Mouse (Mus musculus): Measurements from ENCODE around the gene Cand2. TPM values are rescaled to one million over a fixed set of nuclear protein-coding genes. Genes with fewer than 3 reads are reported as not detected.

Cand2 gene
- polyA plus RNA-seq, 1 experiment from 2014 or later = 66.9 TPM

- Histone ChIP-seq H3K4me1 (replicated peaks) (no peaks in the 10 kb centered on the region), H3K36me3 (no peaks in the 10 kb centered on the region), H3K27ac (no peak overlapping the region), H3K9ac (replicated peaks) (no peak overlapping the region), H3K4me2 (no peak overlapping the region), H3K27me3 (no peaks in the 10 kb centered on the region), H3K4me3 (replicated peaks) (no peak overlapping the region), H3K9me3 (no peaks in the 10 kb centered on the region)
- WGBS = 86% methylated on average over 2 of the region's 2 CpGs
- ATAC-seq (ENCODE audit: insufficient number of reproducible peaks, insufficient read depth, low FRiP score, low TSS enrichment, low read depth) = no peak
Measured at GRCm38 (mm10) chr6:115832152-115832850, 58.0 kb downstream of the Cand2 start.

GRCm38 (mm10) chr6:115833861-115834260 lies 59.5 kb downstream of the Cand2 start:
- peaks cover 11% of the 10 kb centered on the region for H3K4me1 ChIP-seq (replicated peaks)
- no peak overlapping the region for H3K4me2 ChIP-seq
- no peak overlapping the region for H3K9ac ChIP-seq (replicated peaks)
- H3K27me3 ChIP-seq = no peaks in the 10 kb centered on the region
- H3K36me3 ChIP-seq = no peaks in the 10 kb centered on the region
- H3K27ac ChIP-seq = no peak overlapping the region
- no peaks in the 10 kb centered on the region for H3K9me3 ChIP-seq
- ATAC-seq (ENCODE audit: insufficient number of reproducible peaks, insufficient read depth, low FRiP score, low TSS enrichment, low read depth) = no peak
- no peak overlapping the region for H3K4me3 ChIP-seq (replicated peaks)

- H3K9ac ChIP-seq (replicated peaks) = peak within 1 kb of the TSS; percentile 1; the same call in 1 of the 2 replicates
- WGBS = 4% methylated on average over 19 of the region's 19 CpGs
- H3K4me2 ChIP-seq = peak within 1 kb of the TSS; percentile 59
- no peaks in the 10 kb centered on the region for H3K9me3 ChIP-seq
- peaks cover 23% of the 10 kb centered on the region for H3K36me3 ChIP-seq
- H3K4me3 ChIP-seq (replicated peaks) = peak within 1 kb of the TSS; percentile 29
- ATAC-seq (ENCODE audit: insufficient number of reproducible peaks, insufficient read depth, low FRiP score, low TSS enrichment, low read depth) = peak; percentile 67
- H3K27ac ChIP-seq = no peak within 1 kb of the TSS
- peaks cover 11% of the 10 kb centered on the region for H3K4me1 ChIP-seq (replicated peaks)
- H3K27me3 ChIP-seq = no peaks in the 10 kb centered on the region
Measured at GRCm38 (mm10) chr6:115838161-115838597, 63.8 kb downstream of the Cand2 start, which contains the start of gene Efcab12. Gene Efcab12 (minus strand): TSS chr6:115838412.

GRCm38 (mm10) chr6:115838745-115839144 lies 64.4 kb downstream of the Cand2 start:
- H3K36me3 ChIP-seq = peaks cover 28% of the 10 kb centered on the region
- no peak for ATAC-seq (ENCODE audit: insufficient number of reproducible peaks, insufficient read depth, low FRiP score, low TSS enrichment, low read depth)
- 56% methylated on average over 5 of the region's 5 CpGs for WGBS
- H3K27ac ChIP-seq = no peak overlapping the region
- H3K27me3 ChIP-seq = no peaks in the 10 kb centered on the region
- H3K4me1 ChIP-seq (replicated peaks) = peaks cover 11% of the 10 kb centered on the region
- H3K9me3 ChIP-seq = no peaks in the 10 kb centered on the region
- H3K4me3 ChIP-seq (replicated peaks) = peak overlapping the region; percentile 29
- H3K4me2 ChIP-seq = peak overlapping the region; percentile 59
- H3K9ac ChIP-seq (replicated peaks) = no peak overlapping the region

GRCm38 (mm10) chr6:115845006-115845405 lies 70.7 kb downstream of the Cand2 start:
- no peak overlapping the region for H3K27ac ChIP-seq
- no peak for ATAC-seq (ENCODE audit: insufficient number of reproducible peaks, insufficient read depth, low FRiP score, low TSS enrichment, low read depth)
- H3K9me3 ChIP-seq = no peaks in the 10 kb centered on the region
- H3K9ac ChIP-seq (replicated peaks) = no peak overlapping the region
- H3K4me3 ChIP-seq (replicated peaks) = no peak overlapping the region
- H3K27me3 ChIP-seq = no peaks in the 10 kb centered on the region
- no peak overlapping the region for H3K4me2 ChIP-seq
- no peaks in the 10 kb centered on the region for H3K4me1 ChIP-seq (replicated peaks)
- 94% methylated on average over 4 of the region's 4 CpGs for WGBS
- peaks cover 72% of the 10 kb centered on the region for H3K36me3 ChIP-seq

GRCm38 (mm10) chr6:115846640-115847411 lies 72.5 kb downstream of the Cand2 start:
- Histone ChIP-seq H3K9ac (replicated peaks) (no peak overlapping the region), H3K4me2 (no peak overlapping the region), H3K27ac (no peak overlapping the region), H3K4me3 (replicated peaks) (no peak overlapping the region), H3K27me3 (no peaks in the 10 kb centered on the region), H3K36me3 (peaks cover 72% of the 10 kb centered on the region), H3K9me3 (no peaks in the 10 kb centered on the region), H3K4me1 (replicated peaks) (peaks cover 6% of the 10 kb centered on the region; the same call in 1 of the 2 replicates)
- no peak for ATAC-seq (ENCODE audit: insufficient number of reproducible peaks, insufficient read depth, low FRiP score, low TSS enrichment, low read depth)
- 48% methylated on average over 8 of the region's 8 CpGs for WGBS

- 96% methylated on average over 10 of the region's 10 CpGs for WGBS
- Histone ChIP-seq H3K9ac (replicated peaks) (no peak overlapping the region), H3K4me3 (replicated peaks) (no peak overlapping the region), H3K4me2 (no peak overlapping the region), H3K4me1 (replicated peaks) (peaks cover 15% of the 10 kb centered on the region), H3K9me3 (no peaks in the 10 kb centered on the region), H3K27me3 (no peaks in the 10 kb centered on the region), H3K36me3 (peaks cover 53% of the 10 kb centered on the region), H3K27ac (no peak overlapping the region)
- no peak for ATAC-seq (ENCODE audit: insufficient number of reproducible peaks, insufficient read depth, low FRiP score, low TSS enrichment, low read depth)
Measured at GRCm38 (mm10) chr6:115848598-115849304, 74.4 kb downstream of the Cand2 start.

- Histone ChIP-seq H3K4me1 (replicated peaks) (peaks cover 31% of the 10 kb centered on the region), H3K9ac (replicated peaks) (peak overlapping the region; percentile 64), H3K36me3 (peaks cover 31% of the 10 kb centered on the region), H3K4me3 (replicated peaks) (peak overlapping the region; percentile 55), H3K4me2 (peak overlapping the region; percentile 62), H3K9me3 (no peaks in the 10 kb centered on the region), H3K27ac (peak overlapping the region; percentile 92), H3K27me3 (no peaks in the 10 kb centered on the region)
- WGBS = 4% methylated on average over 20 of the region's 20 CpGs
- ATAC-seq (ENCODE audit: insufficient number of reproducible peaks, insufficient read depth, low FRiP score, low TSS enrichment, low read depth) = no peak
Measured at GRCm38 (mm10) chr6:115852446-115853090, 78.2 kb downstream of the Cand2 start.

GRCm38 (mm10) chr6:115853091-115853813 lies 78.9 kb downstream of the Cand2 start, which contains the start of the genes Mbd4 and Ift122:
Gene Mbd4 (minus strand): TSS chr6:115853371.
Gene Ift122 (plus strand): TSS chr6:115853470.
- Histone ChIP-seq H3K27me3 (no peaks in the 10 kb centered on the region), H3K4me2 (peak within 1 kb of the TSS; percentile 62), H3K36me3 (peaks cover 24% of the 10 kb centered on the region), H3K4me1 (replicated peaks) (peaks cover 35% of the 10 kb centered on the region), H3K27ac (peak within 1 kb of the TSS; percentile 92), H3K4me3 (replicated peaks) (peak within 1 kb of the TSS; percentile 55), H3K9ac (replicated peaks) (peak within 1 kb of the TSS; percentile 71), H3K9me3 (no peaks in the 10 kb centered on the region)
- under 1% methylated on average over 51 of the region's 51 CpGs for WGBS
- peak; percentile 97 for ATAC-seq (ENCODE audit: insufficient number of reproducible peaks, insufficient read depth, low FRiP score, low TSS enrichment, low read depth)

GRCm38 (mm10) chr6:115853985-115854384 lies 79.6 kb downstream of the Cand2 start:
- 50% methylated on average over 7 of the region's 7 CpGs for WGBS
- peak overlapping the region; percentile 91 for H3K27ac ChIP-seq
- peak overlapping the region; percentile 71 for H3K9ac ChIP-seq (replicated peaks)
- H3K4me1 ChIP-seq (replicated peaks) = peaks cover 35% of the 10 kb centered on the region
- H3K4me2 ChIP-seq = peak overlapping the region; percentile 62
- peaks cover 17% of the 10 kb centered on the region for H3K36me3 ChIP-seq
- H3K27me3 ChIP-seq = no peaks in the 10 kb centered on the region
- peak overlapping the region; percentile 55 for H3K4me3 ChIP-seq (replicated peaks)
- ATAC-seq (ENCODE audit: insufficient number of reproducible peaks, insufficient read depth, low FRiP score, low TSS enrichment, low read depth) = no peak
- H3K9me3 ChIP-seq = no peaks in the 10 kb centered on the region

Measured in limb, embryonic 12.5 days (tissue).